7 mouse cellular contexts compared by ENCODE assay signal in the genomic region with DNA sequence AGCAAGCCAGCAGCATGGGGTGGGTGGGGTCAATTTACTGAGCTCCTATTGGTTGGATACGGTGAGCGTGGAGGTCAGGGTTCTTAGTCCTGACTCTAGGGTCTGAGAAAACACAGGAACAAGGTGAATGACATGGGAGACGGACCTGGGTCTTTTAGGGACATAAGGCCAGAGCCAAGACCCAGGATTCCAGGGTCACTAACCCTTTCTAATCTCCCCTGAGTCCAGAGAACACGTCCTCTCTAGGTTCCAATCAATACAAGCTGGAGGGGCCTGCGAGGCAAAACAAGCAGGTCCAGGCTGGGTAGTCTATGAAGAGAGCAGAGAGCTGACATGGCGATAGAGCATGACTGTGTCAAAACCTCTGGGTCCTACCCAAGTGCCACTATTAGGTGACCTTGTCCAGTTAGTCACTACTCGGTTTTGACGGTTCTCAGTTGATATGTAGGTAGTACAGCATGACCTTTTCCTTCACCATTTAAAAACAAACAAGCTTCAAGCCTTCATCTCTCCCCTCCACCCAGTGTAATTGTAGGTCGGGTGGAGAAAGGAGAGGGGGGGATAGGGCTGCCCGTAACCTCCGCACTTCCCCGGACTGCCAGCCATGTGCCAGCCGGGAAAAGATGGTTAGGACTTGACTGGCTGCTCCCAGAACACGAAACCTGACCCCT. TPM values are rescaled to one million over a fixed set of nuclear protein-coding genes. Genes with fewer than 3 reads are reported as not detected.
DNase-seq lines count a peak whose midpoint lies in the region; ATAC-seq and TF ChIP-seq lines count a peak whose summit lies in the region.

No protein-coding gene starts in this region.

- DNase-seq in CD4-positive, CD25-positive, alpha-beta regulatory T cell, adult 2 months (ENCODE audit: low read depth, low spot score), result peak; percentile 28
- no peak for DNase-seq in ES-E14 (ENCODE audit: low read depth, low spot score)
- DNase-seq in heart, adult 2 months, result peak; percentile 51 to 56
- peak; percentile 53 to 71 for DNase-seq in kidney, adult 8-10 months
- no peak for DNase-seq in ovary, postnatal 36 days (ENCODE audit: low spot score)
- DNase-seq in left cerebral cortex, postnatal 36 days (ENCODE audit: low spot score in 2 of 2), result no peak

- H3K9me3 ChIP-seq in ES-E14 (ENCODE audit: control insufficient read depth, insufficient read depth, low read depth, low read length), result no peaks in the 10 kb centered on the region
- no peaks in the 10 kb centered on the region for H3K9me3 ChIP-seq in midbrain, embryonic 16.5 days (replicated peaks; ENCODE audit: control insufficient read depth, low read length, poor library complexity, severe bottlenecking)

- no peaks in the 10 kb centered on the region for H3K27me3 ChIP-seq in heart, adult 2 months (ENCODE audit: control insufficient read depth, insufficient read depth, low read length)
- H3K27me3 ChIP-seq in midbrain, embryonic 16.5 days (ENCODE audit: control insufficient read depth, insufficient read depth, low read depth, low read length), result no peaks in the 10 kb centered on the region

- peak overlapping the region; percentile 97 for H3K4me2 ChIP-seq in midbrain, embryonic 16.5 days (ENCODE audit: low read length)

- TF ChIP-seq EP300 in heart, adult 2 months (IDR thresholded peaks at IDR 0.05; ENCODE audit: insufficient read depth, low read depth, low read length), result 0 out of 2 replicates have a peak, but pooled peaks have one; percentile 29

- peaks cover 6% of the 10 kb centered on the region; the same call in 1 of the 2 replicates for H3K36me3 ChIP-seq in ES-E14 (ENCODE audit: control insufficient read depth, insufficient read depth, low read length, poor library complexity, severe bottlenecking)
- H3K36me3 ChIP-seq in heart, adult 2 months (ENCODE audit: control insufficient read depth, insufficient read depth, low read length), result peaks cover 2% of the 10 kb centered on the region; the same call in 1 of the 2 replicates
- H3K36me3 ChIP-seq in midbrain, embryonic 16.5 days (ENCODE audit: control insufficient read depth, insufficient read depth, low read length), result no peaks in the 10 kb centered on the region; the same call in 1 of the 2 replicates

- TF ChIP-seq POLR2A in heart, adult 2 months (IDR thresholded peaks at IDR 0.05; ENCODE audit: insufficient read depth, low read depth, low read length), result 0 out of 2 replicates have a peak, but pooled peaks have one; percentile 41

- peak overlapping the region; percentile 57; the same call in 1 of the 2 replicates for H3K9ac ChIP-seq in ES-E14 (ENCODE audit: insufficient read depth, low read depth, low read length, poor library complexity, severe bottlenecking)
- H3K9ac ChIP-seq in heart, adult 2 months (ENCODE audit: low read depth, low read length), result peak overlapping the region; percentile 90
- H3K9ac ChIP-seq in midbrain, embryonic 16.5 days (ENCODE audit: low read depth, low read length), result peak overlapping the region; percentile 79

- TF ChIP-seq CTCF in heart, adult 2 months (IDR thresholded peaks at IDR 0.05), result no peak

- intact Hi-C loops in heart, adult 2 months (cut with DNase I), result no loop called here
- intact Hi-C loops in left cerebral cortex, postnatal 36 days (cut with DNase I), result loop anchor here (5.0 kb wide), 1 partner anchor 100 kb away; no protein-coding TSS in a partner anchor

- H3K79me2 ChIP-seq in heart, adult 2 months (replicated peaks; ENCODE audit: control insufficient read depth, insufficient read depth, low read length), result no peaks in the 10 kb centered on the region

- peaks cover 2 to 14% of the 10 kb centered on the region in 2 experiments; a peak in 2 of 4 replicates for H3K4me1 ChIP-seq in ES-E14 (ENCODE audit: control insufficient read depth in 2 of 2, insufficient read depth in 2 of 2, low read length in 2 of 2, poor library complexity in 1 of 2)
- H3K4me1 ChIP-seq in heart, adult 2 months (ENCODE audit: control insufficient read depth, insufficient read depth, low read length), result peaks cover 9% of the 10 kb centered on the region
- peaks cover 7% of the 10 kb centered on the region; the same call in 1 of the 2 replicates for H3K4me1 ChIP-seq in midbrain, embryonic 16.5 days (ENCODE audit: control insufficient read depth, insufficient read depth, low read length)

- ATAC-seq in midbrain, embryonic 16.5 days, result peak; percentile 44

- H3K4me3 ChIP-seq in ES-E14 (ENCODE audit: insufficient read depth in 1 of 2, low read depth in 1 of 2, low read length in 2 of 2, poor library complexity in 1 of 2, severe bottlenecking in 1 of 2), result peak overlapping the region; percentile 67 to 77
- H3K4me3 ChIP-seq in heart, adult 2 months, result peak overlapping the region; percentile 72
- peak overlapping the region; percentile 67 for H3K4me3 ChIP-seq in midbrain, embryonic 16.5 days (ENCODE audit: low read depth, low read length)

- 14% methylated on average over 14 of the region's 14 CpGs for WGBS in heart, adult 2 months
- 11% methylated on average over 14 of the region's 14 CpGs for WGBS in midbrain, embryonic 16.5 days

- H3K27ac ChIP-seq in ES-E14 (ENCODE audit: insufficient read depth, low read depth, low read length, poor library complexity, severe bottlenecking), result no peak overlapping the region
- H3K27ac ChIP-seq in heart, adult 2 months, result peak overlapping the region; percentile 99
- peak overlapping the region; percentile 75 for H3K27ac ChIP-seq in midbrain, embryonic 16.5 days (ENCODE audit: low read length)

- in situ Hi-C loops in ES-E14 (cut with MboI; ENCODE audit: low sequenced_read_pairs in 2 of 2, unreplicated experiment in 2 of 2), result loop anchor here (25.0 kb wide), 2 partner anchors 100 to 425 kb away; a partner anchor contains a TSS

TF ChIP-seq in ES-E14, 5 proteins besides CTCF, POLR2A, EP300 and RAD21:
- TF ChIP-seq HCFC1 (IDR thresholded peaks at IDR 0.05; ENCODE audit: borderline replicate concordance, insufficient read depth, low read length), result no peak
- no peak for TF ChIP-seq ZNF384 (IDR thresholded peaks at IDR 0.05; ENCODE audit: low read depth, low read length)
- TF ChIP-seq MAFK (IDR thresholded peaks at IDR 0.05; ENCODE audit: insufficient read depth, low read depth, low read length), result no peak
- no peak for TF ChIP-seq ZC3H11A (IDR thresholded peaks at IDR 0.05; ENCODE audit: borderline replicate concordance, low read depth, low read length)
- TF ChIP-seq CHD2 (IDR thresholded peaks at IDR 0.05; ENCODE audit: low read depth, low read length), result no peak

RNA-seq across cellular contexts. Expression of a gene that starts 1.4 kb away (rescaled TPM):
- total RNA-seq in ES-E14 (2012; rRNA removed), result 5.7 and 16.6 TPM in 2 replicates
- 1,000 to 10,000 TPM; 1,274 to 1,571 TPM for total RNA-seq in heart, adult 2 months (2021)
- polyA plus RNA-seq in heart, adult 2 months (2012; rRNA removed), result 2,120 and 2,574 TPM in 2 replicates
- 196 and 269 TPM in 2 replicates for polyA plus RNA-seq in midbrain, embryonic 16.5 days (2015; fragmentation: Nextera tagmentation; extraction: Ambion mirVana)
- 100 to 1,000 TPM; 753 to 795 TPM for total RNA-seq in left cerebral cortex, postnatal 36 days (2021)

RNA-seq across cellular contexts. Expression of a gene that starts 5.7 kb away (rescaled TPM):
- not detected in 2 replicates for total RNA-seq in ES-E14 (2012; rRNA removed)
- total RNA-seq in heart, adult 2 months (2021), result not detected
- polyA plus RNA-seq in heart, adult 2 months (2012; rRNA removed), result 0.16 and 0.32 TPM in 2 replicates
- not detected in 2 replicates for polyA plus RNA-seq in midbrain, embryonic 16.5 days (2015; fragmentation: Nextera tagmentation; extraction: Ambion mirVana)
- total RNA-seq in left cerebral cortex, postnatal 36 days (2021), result not detected

RNA-seq across cellular contexts. Expression of a gene that starts 10.0 kb away (rescaled TPM):
- total RNA-seq in ES-E14 (2012; rRNA removed), result not detected in 2 replicates
- total RNA-seq in heart, adult 2 months (2021), result not detected
- polyA plus RNA-seq in heart, adult 2 months (2012; rRNA removed), result not detected in 2 replicates
- polyA plus RNA-seq in midbrain, embryonic 16.5 days (2015; fragmentation: Nextera tagmentation; extraction: Ambion mirVana), result not detected in 2 replicates
- not detected for total RNA-seq in left cerebral cortex, postnatal 36 days (2021)

RNA-seq across cellular contexts. Expression of a gene that starts 19.8 kb away (rescaled TPM):
- 0.49 and 0.74 TPM in 2 replicates for total RNA-seq in ES-E14 (2012; rRNA removed)
- total RNA-seq in heart, adult 2 months (2021), result under 1 TPM; 0.16 to 0.25 TPM
- 0.53 and 1.7 TPM in 2 replicates for polyA plus RNA-seq in heart, adult 2 months (2012; rRNA removed)
- 2.2 and 3.1 TPM in 2 replicates for polyA plus RNA-seq in midbrain, embryonic 16.5 days (2015; fragmentation: Nextera tagmentation; extraction: Ambion mirVana)
- 1 to 10 TPM; 2.6 to 8.1 TPM for total RNA-seq in left cerebral cortex, postnatal 36 days (2021)

RNA-seq across cellular contexts. Expression of a gene that starts 27.9 kb away (rescaled TPM):
- 19.7 and 40.1 TPM in 2 replicates for total RNA-seq in ES-E14 (2012; rRNA removed)
- total RNA-seq in heart, adult 2 months (2021), result 10 to 100 TPM; 20.1 to 20.7 TPM
- polyA plus RNA-seq in heart, adult 2 months (2012; rRNA removed), result 21.1 and 24.8 TPM in 2 replicates
- 86.5 and 92.0 TPM in 2 replicates for polyA plus RNA-seq in midbrain, embryonic 16.5 days (2015; fragmentation: Nextera tagmentation; extraction: Ambion mirVana)
- 10 to 100 TPM; 23.6 to 45.2 TPM for total RNA-seq in left cerebral cortex, postnatal 36 days (2021)

Comparison
In these comparisons a context has a peak if more than half of its experiments do, and no peak if none do; other contexts are left out.
1. DNase-seq: peak in CD4-positive, CD25-positive, alpha-beta regulatory T cell, adult 2 months (single experiment), heart, adult 2 months (2 of 2) and kidney, adult 8-10 months (2 of 2); none in ES-E14 (single experiment), ovary, postnatal 36 days (single experiment) and left cerebral cortex, postnatal 36 days (0 of 2).
2. RNA of a gene that starts 1.4 kb away (total RNA-seq): 1,274 to 1,571 TPM in heart, adult 2 months and 753 to 795 TPM in left cerebral cortex, postnatal 36 days; 5.7 to 16.6 TPM in ES-E14; every median in the first group is over 10 times any median in the second.
3. Peak in every context shown above with its lines, with median percentiles within 50 percentile points of each other: H3K4me3 ChIP-seq and H3K9ac ChIP-seq.